Mouse (Mus musculus) embryonic fibroblast, embryonic 13.5 days (primary cell): ENCODE data around the gene Serpind1.

Experiments used
- CTCF ChIP-seq: IDR thresholded peaks from 2 replicates; pipeline ENCODE4 v1.5.1; 2011; ENCODE audit warnings: mild to moderate bottlenecking, control low read depth, low read length, moderate library complexity, borderline replicate concordance; ENCODE audit not compliant: insufficient read depth
- POLR2A ChIP-seq: IDR thresholded peaks from 2 replicates; pipeline ENCODE4 v1.6.1; 2011; ENCODE audit warnings: low read depth, mild to moderate bottlenecking, control low read depth, low read length, moderate library complexity

DNA sequence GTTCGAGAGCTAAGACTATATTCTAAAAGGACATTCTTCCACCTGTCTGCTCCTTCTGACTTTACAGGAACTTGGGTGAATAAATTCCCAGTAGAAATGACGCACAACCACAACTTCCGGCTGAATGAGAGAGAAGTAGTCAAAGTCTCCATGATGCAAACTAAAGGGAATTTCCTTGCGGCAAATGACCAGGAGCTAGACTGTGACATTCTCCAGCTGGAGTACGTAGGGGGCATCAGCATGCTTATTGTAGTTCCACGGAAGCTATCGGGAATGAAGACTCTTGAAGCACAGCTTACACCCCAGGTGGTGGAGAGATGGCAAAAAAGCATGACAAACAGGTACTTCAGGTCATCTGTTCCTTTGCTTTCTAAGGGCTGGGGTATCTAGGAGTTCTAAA, 8.5 kb downstream of the Serpind1 start:
- no peak for TF ChIP-seq CTCF
- TF ChIP-seq POLR2A, result no peak
